Mouse (Mus musculus): ENCODE data around the gene Ccdc87.
"Not testable (repeated sequence)": the region's sequence is repeated elsewhere in the genome, so short reads cannot be mapped to it uniquely, and the experiment has no call there.

The Ccdc87 gene

DNA sequence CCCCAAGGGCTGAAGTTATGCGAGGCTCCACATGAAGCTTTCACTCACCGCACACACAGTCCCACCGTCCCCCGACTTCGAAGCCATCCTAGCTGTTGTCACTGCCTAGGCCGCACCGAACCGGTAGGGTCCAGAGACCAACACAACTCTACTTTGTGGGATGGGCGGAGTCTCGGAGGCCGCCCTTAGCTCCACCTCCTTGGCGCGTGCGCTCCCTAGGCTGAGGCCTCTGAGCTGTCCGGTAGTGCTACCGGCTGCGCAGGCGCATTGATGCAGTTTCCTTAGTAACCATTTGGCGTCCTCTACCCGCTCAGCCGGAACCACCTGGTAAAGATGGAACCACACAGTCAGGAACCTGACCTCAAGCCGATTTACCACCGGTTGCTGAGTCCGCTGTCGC is at the start of gene Ccdc87, which contains the start of gene Ccs:
Gene Ccdc87, plus strand, starts transcription at position 218 of the 400 bp plus-strand sequence.
Gene Ccs, minus strand, starts transcription at position 184 of the 400 bp plus-strand sequence.
- DNase-seq = peak; percentile 91 to 95

DNA sequence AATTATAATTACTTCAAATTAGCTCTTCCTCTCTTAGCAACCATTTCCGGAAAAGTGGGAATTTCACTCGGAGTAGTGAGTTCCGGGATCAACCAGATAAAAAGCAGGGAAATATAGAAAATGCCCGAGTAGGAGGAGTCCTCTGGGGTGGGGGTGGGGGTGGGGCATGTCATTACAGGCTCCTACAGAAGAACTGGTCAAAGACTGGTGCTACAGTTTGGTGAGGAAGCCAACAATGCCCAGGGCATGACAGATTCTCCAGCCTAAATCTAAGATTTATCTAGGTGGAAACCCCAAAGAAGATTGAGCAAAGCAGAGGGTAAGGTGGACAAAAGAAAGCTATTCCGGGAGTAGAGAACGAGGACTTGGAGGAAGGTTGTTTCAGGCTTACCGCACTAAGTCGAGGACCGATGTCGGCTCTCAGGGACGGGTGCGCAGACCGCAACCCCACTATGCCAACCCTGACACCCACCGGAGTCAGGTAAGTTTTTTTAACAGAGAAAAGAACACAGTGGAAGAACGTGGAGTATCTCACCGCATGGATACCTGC is 45.8 kb upstream of the Ccdc87 start:
- no peak for DNase-seq

DNA sequence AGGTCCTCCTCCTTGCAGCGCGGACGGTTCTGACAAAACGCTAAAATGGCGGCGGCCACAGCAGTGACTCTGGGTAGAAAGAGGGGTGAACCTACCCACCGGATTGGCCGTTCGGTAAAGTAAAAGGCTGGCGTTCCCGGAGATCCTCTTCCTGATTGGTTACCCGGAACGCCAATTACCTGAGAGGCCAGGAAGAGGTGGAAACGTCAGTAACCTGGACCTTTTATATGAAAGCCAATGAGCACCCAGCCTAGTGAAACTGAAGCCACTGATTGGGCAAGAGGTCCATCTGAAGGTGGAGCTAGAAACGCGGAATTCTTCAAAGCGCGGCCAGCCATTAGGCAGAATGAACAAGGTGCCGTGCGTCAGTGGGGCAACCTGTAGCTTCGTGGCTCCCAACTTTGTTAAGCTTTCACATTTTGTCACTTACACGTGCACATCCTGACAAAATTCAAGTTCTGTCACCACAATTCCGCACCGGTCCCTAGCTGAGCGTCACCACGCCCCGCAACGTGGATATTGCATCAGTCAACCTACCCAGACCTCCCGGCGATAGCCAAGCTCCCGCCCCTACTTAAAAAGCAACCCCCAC is 45.2 kb upstream of the Ccdc87 start, which contains the start of gene Rbm4:
Gene Rbm4, minus strand, starts transcription at position 71 of the 592 bp plus-strand sequence.
- DNase-seq = peak; percentile 95 to 97

DNA sequence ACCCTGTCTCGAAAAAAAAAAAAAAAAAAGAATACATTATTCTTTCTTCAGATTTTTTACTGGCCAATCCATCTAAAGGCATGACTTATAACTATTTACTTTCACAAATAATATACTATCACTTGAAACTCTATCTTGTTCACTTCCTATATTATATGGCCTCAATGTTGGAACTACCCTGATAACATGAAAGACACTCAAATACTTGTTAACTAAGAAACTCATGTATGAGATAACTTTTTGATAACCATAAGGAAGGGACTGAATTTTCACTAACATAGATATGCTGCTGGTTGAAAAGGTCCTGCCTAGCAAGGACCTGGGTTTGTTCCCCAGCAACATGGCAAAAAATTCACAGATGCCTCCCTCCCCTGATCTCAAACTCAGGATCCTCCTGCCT is 43.2 kb upstream of the Ccdc87 start:
- DNase-seq = no peak

DNA sequence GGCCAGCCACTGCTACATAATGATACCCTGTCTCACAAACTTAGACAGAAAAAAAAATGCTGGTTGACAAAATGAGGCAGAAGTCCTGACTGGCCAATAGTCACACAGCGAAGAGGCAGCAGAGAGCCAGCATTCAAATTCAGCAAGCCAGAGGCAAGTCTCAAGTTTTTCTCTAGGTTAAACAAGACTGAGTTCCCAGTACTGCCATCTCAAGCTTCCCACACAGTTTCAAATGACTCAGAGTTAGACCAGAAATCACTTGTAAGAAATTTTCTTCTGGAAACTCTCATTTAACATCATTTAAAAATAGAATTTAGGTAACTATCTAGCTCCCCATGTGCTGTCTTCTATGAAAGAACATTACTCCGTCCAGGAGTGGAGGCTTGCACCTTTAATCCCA is 41.3 kb upstream of the Ccdc87 start:
- no peak for DNase-seq

DNA sequence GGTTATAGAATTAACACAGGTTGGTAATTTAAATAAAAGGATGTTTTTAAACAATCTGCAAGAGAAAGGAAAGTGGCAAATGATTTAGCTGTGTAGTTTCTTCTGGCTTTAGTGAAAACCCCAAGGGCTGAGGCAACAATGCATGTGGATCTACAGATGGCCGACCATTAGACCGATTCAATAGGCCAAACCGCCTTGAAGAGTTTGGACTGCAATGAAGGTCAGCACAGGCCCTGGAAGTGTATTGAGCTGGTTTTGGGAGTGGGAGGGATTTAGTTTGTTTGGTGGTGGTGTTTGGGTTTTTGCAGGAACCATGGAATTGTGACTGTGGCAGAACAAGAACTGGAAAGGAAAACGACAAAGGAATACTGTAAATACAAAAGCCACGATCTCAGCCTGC is 40.1 kb upstream of the Ccdc87 start:
- no peak for DNase-seq

DNA sequence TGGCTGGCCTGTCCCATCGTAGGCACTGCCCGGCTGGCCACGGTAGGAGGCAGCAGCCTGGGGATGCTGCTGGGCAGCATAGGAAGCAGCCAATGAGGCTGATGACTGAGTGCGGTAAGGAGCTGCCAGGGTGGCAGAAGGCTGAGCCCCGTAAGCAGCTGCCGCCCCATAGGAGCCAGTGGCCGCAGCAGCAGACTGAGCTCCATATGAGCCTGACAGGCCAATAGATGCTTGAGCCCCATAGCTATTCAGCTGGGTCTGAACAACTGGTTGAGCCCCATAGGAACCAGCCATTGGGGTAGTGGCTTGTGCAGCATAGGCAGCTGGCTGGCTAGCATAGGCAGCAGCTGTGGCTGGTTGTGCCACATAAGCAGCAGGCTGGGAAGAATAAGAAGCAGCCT is 36.5 kb upstream of the Ccdc87 start:
- no peak for DNase-seq

DNA sequence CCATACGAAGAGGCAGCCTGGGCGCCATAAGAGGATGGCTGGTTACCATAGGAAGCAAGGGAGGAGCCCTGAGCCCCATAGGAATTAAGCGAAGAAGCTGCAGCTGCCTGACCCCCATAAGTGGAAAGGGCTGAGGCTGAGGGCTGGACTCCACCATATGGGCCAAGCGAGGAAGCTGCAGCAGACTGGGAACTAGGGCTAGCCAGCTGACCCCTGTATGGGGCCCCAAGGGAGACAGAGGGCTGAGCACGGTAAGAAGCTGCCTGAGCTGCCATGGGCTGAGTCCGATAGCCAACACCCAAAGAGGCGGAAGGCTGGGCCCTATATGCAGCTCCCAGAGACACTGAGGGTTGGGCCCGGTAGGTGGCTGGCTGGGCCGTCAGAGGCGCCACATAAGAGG is 35.9 kb upstream of the Ccdc87 start:
- no peak for DNase-seq

DNA sequence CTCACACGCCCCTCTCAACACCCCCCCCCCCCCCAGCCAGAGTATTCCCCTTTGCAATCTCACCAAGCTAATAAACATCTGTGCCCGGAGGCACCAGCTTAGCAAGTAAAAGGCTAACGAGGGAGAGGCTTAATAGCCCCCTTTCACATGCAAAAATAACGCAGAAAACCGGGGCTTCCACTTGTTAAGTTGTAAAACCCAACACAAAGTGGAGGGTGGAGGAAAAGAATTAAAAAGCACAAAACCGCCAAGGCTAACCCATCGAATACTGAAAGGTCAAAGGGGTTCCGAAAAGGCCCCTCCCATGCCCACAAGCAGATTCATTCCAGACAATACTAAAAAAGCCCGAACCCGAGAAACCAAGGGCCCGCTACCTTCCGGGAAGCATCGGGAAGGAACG is 28.9 kb upstream of the Ccdc87 start:
- DNase-seq = no peak

DNA sequence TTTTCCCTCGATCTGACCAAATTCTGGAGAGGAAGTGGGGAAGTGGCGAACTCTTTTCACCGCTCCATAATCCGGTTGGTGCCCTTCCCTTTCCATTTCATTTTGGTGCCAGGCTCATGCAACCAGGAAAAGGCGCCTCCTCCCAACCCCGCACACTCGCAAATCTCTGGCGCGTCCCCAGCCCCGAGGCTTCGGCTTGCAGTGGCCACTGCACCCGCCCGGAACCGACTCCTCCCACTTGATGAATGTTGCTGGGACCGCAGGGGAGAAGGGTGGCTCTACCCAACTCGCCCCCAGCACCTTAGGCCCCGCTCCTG is 28.5 kb upstream of the Ccdc87 start:
- no peak for DNase-seq

DNA sequence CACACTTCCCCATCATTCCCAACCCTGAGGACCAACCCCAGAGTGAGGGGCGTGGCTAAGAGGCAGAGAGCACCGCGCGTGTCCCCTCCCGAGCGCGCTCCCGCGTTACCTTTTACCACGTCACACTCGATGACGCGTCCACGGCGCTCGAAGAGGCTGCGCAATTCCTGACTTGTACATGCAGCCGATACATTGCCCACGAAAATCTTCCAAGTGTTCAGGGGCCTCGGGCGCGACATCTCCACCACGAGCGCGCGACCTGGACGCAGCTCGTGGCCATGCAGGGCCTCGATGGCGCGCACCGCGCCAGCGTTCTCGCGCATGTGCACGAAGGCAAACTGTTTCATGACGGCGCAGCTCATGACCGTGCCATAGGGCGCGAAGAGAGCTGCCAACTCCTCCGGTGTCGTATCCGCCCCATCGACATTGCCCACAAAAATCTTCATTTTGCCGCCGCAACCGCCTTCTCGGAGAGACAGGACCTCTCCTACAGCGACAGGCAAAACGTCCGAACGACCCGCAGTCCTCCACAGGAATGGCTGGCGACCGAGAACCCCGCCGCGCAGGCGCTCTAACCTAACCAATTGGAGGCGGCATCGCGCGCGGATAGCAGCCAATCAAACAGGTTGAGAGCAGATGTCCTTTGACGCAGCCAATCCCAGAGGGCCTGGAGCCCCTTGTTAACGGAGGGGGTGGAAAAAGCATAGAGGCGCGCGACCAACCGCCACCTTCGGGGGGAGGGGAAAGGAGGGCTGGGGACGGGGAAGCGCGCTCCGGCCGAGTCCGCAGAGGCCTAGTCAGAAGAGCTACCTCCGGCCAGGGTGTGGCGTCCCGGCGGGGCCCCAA is 27.9 kb upstream of the Ccdc87 start, which contains the start of the genes Gm21992 and Rbm14:
Gene Gm21992, minus strand, starts transcription at position 550 of the 846 bp plus-strand sequence.
Gene Rbm14, minus strand, starts transcription at position 572 of the 846 bp plus-strand sequence.
- DNase-seq = peak; percentile 95 to 97

DNA sequence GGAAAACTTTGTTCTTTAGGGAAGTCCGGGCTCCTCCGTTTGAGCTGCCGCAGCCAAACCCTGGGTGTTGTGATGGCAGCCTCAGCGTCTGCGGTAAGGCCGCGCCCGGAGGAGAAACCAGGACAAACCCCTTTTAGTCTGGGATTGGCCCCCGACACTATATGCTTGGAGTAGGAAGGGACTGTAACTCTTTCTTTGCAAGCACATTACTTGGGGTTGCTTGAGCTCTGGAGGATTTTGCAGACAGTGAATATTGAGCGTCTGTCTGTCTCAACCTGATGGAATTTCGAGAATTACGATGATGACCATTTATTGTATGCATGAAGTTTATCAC is 27.3 kb upstream of the Ccdc87 start:
- no peak for DNase-seq

DNA sequence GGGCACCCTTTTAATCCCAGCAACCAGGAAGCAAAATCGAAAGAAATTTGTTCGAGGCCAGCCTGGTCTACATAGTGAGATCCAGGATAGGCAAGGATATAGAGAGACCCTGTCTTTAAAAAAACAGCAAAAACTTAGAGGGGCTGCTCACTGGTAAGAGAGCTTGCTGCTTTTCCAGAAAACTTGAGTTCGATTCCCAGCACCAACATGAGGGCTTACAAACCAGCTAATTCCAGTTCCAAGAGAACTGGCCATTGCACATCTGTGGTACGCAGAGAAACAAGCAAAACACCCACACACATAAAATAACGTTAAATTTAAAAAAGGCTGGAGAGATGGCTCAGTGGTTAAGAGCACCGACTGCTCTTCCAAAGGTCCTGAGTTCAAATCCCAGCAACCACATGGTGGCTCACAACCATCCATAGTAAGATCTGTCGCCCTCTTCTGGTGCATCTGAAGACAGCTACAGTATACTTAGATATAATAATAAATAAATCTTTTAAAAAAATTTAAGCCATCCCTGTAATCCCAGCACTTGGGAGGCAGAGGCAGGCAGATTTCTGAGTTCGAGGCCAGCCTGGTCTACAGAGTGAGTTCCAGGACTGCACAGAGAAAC is 26.7 kb upstream of the Ccdc87 start:
- DNase-seq = not testable (repeated sequence)

DNA sequence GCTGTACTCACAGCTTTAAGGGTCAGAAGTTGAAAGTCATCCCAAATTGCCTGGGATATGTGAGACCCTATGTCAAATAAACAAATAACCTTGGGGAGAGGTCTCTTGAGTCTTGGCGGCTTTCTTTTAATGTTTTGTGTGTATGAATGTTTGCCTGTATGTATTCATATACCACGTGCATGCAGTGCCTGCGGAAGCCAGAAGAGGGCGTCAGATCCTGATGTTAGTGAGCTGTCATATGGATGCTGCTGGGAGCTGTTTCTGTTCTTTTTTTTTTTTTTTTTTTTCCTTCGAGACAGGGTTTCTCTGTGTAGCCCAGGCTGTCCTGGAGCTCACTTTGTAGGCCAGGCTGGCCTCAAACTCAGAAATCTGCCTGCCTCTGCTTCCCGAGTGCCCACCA is 26.2 kb upstream of the Ccdc87 start:
- peak; percentile 18 to 47 for DNase-seq

DNA sequence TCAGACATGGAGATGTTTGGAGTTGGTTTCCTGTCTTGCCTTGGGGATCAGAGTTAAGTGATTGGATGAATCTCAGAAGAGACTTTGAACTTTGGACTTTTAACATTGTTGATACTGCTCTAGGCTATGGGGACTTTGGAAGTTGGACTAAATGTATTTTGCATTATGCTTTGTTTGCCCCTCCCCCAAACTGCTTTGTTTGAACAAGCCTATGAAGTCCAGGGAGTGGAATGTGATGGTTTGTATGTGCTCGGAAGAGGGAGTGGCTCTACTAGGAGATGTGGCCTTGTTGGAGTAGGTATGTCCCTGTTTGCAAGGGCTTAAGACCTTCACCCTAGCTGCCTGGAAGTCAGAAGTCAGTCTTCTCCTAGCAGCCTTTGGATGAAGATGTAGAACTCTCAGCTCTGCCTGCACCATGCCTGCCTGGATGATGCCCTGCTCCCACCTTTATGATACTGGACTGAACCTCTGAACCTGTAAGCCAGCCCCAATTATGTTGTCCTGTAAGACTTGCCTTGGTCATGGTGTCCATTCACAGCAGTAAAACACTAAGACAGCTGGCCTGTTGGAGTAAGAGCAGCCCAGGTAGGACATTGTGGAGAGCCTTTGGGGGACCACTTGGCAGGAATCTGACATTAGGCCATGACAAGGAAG is 21.9 kb upstream of the Ccdc87 start:
- no peak for DNase-seq

DNA sequence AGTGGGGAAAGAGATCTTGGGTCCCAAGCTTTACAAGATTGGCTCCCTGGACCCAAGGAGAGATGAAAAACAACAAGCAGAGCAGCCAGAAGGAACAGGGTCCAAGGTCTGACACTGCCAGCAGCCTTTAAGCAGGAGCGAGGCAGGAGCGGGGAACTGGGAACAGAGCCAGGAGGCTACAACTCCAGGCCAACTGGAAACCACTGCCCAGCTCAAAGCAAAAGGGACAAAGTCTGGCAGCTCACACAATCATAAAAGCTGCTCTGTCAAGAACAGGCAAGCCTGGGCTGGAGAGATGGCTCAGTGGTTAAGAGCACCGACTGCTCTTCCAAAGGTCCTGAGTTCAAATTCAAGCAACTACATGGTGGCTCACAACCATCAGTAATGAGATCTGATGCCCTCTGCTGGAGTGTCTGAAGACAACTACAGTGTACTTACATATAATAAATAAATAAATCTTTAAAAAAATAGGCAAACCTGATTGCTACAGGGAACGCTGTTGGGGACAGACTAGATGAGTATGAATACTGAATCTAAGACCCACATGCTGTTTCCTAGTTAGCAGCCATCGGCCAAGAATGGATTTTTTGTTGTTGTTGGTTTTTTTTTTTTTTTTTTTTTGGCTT is 18.4 kb upstream of the Ccdc87 start:
- no peak for DNase-seq

DNA sequence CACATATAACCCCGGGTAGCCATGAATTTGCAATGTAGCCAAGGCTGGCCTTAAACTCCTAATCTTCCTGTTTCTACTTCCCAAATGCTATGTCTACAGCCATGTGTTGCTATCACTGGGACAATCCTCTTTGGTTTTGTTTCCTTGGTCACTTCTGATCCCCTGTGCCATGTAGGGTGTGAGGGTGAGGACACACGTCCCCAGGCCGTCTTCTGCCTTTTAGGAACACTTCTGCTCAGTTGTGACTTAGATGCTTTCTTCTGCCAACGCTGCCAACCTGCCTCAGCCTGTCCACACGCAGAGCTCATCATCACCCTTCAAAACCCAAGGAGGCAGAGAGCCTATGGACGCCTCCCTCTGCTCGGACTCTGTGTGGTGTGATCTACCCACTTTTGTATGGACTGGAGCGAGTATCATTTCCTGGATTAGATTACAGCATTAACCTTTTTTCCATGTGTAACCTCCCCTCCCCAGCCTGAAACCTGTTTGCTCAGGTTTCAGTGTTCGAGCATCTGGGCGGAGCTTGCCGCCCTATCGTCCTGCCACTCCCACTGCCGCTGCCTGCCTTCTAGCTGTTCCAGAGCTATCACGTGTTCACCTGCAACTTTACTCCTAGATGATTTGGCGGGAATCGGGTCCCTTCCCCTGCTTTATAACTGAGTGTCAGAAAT is 10.6 kb upstream of the Ccdc87 start:
- no peak for DNase-seq

DNA sequence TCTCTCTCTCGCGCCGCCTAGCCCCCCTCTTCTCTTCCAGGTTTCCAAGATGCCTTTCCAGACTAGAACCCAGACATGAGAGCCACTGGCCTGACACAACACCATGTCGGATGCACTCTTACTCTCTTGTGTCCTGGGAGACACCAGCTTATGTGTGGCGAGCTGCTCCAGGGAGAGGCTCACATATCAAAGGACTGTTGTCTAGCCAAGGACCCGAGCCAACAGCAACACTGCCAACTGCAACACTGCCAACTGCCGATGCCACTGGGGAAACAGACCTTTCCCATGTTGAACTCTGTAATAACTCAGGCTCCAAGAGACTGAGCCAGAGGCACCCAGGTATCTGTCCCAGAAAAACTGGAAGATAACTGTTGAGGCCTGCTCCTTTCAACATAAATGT is 10.0 kb upstream of the Ccdc87 start:
- no peak for DNase-seq

DNA sequence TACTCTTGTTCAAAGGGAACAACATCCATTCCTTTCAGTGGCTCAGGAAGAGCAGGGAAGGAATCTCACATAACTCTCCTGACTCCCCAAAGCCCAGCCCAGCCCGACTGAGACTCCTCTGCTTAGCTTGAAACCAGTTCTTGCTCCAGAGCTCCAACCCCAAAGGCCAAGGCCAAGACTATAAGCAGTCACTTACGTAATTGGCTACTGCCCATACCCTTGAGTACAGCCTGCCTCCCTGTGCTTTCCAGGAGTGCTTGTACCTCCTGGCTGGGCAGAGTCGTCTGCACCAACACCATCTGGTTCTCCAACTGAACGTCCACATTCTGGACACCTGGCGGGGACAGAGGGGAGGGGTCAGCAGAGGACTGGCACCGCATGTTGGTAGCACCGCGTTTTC is 5.2 kb upstream of the Ccdc87 start:
- no peak for DNase-seq

DNA sequence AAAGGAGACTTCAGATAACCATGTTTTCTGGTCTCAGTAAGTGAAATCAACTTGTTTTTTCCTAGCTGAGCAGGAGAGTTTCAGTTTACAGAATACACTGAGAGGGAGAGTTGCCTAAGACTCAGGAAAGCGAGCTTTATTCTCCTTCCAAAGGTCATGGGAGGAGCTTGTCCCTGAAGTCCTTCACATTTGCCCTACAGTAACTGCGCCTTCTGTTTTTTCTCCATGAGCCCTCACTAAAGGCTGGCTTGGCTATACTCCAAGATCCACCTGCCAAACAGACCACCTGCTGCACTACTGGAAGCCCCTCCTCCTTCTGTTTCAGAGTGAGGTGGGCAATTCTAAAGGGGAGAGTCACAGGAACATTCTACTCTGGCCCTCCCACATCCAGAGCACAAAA is 3.1 kb upstream of the Ccdc87 start:
- no peak for DNase-seq

DNA sequence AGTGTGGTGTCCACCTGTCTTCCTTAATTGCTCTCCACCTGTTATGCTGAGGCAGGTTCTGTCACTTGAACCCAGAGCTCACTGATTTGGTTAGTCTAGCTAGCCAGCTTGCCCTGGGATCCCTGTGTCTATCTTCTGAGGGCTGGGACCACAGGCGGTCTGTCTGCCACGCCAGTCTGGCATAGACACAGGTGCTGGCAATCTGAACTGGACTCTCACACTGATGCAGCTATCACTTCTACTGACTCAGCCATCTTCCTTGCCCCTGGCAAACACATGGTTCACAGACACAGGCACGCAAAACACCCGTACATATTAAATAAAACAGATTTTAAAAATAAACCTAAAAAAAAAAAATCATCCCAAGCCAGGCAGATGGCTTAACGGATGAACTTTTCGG is 2.1 kb upstream of the Ccdc87 start:
- DNase-seq = no peak

DNA sequence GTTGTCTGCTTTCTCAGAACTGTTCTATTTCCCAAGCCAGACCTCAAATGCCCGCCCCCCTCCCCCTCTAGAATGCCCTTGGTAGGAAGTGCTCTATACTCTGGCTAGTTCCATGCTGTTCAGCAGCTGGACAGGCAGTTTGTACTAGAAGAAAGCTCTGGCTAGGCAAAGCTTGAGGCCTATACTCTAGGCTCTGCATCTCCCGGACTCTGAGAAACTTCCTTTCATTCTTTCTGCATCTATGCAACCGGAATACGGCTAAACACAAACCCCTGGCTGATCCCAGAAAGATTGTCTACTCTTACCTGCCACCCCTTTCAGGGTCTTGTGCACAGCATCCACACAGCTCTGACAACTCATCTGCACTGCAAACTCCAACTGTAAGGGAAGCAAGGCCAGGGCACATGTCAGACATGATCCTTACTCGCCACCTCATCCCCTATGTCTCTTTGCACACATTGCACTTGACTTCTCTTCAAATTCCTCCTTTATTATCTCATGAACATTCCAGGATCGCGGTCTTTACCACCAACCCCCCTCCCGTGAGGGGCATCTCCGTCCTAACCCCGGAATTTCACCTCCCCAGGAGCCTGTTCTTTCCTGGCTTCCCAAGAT is 533 bp upstream of the Ccdc87 start:
- DNase-seq = no peak

Measured in thymus, postnatal 36 days (tissue).